In genomic region chr1:167708761-167709160, GRCm38 (mm10) we compare ENCODE assay signal across 20 mouse cellular contexts. TPM values are rescaled to one million over a fixed set of nuclear protein-coding genes. Genes with fewer than 3 reads are reported as not detected.
"Had no signal": no experiment of that assay in that cellular context is flagged by ENCODE, and none has a peak within 500 bp of the region (broad histone marks: within the 10 kb centered on the region; RNA-seq: fewer than 3 reads in every experiment).

No protein-coding gene starts in this region.

- H3K4me2 ChIP-seq: lung, embryonic 14.5 days; midbrain, embryonic 11.5 days; midbrain, embryonic 13.5 days; midbrain, embryonic 15.5 days; neural tube, embryonic 12.5 days; stomach, embryonic 15.5 days had no signal

- H3K36me3 ChIP-seq: midbrain, embryonic 13.5 days; midbrain, embryonic 15.5 days; neural tube, embryonic 12.5 days; stomach, embryonic 15.5 days had no signal

- H3K4me3 ChIP-seq: megakaryocyte, embryonic 14.5 days; midbrain, embryonic 13.5 days; midbrain, embryonic 15.5 days; neural tube, embryonic 12.5 days; stomach, embryonic 15.5 days had no signal

- DNase-seq: lung, adult 18-20 months; lung, embryonic 14.5 days; lung, postnatal 10 days; lung, postnatal 36 days; right cerebral cortex, postnatal 14 days; thymus, adult 18-20 months; thymus, postnatal 14 days; thymus, postnatal 4 days had no signal

- H3K9me3 ChIP-seq: megakaryocyte, embryonic 14.5 days; midbrain, embryonic 13.5 days; midbrain, embryonic 15.5 days; neural tube, embryonic 12.5 days; stomach, embryonic 15.5 days had no signal

- H3K4me1 ChIP-seq: megakaryocyte, embryonic 14.5 days; midbrain, embryonic 13.5 days; midbrain, embryonic 15.5 days; neural tube, embryonic 12.5 days; stomach, embryonic 15.5 days had no signal

- ATAC-seq: midbrain, embryonic 13.5 days; midbrain, embryonic 15.5 days had no signal

- H3K27me3 ChIP-seq: neural tube, embryonic 12.5 days; stomach, embryonic 15.5 days had no signal

- H3K27ac ChIP-seq: macrophage; midbrain, embryonic 13.5 days; midbrain, embryonic 15.5 days; neural tube, embryonic 12.5 days; stomach, embryonic 15.5 days had no signal

- H3K9ac ChIP-seq: lung, embryonic 14.5 days; midbrain, embryonic 13.5 days; midbrain, embryonic 15.5 days; neural tube, embryonic 12.5 days; stomach, embryonic 15.5 days had no signal

RNA-seq across cellular contexts. Expression of gene Lmx1a, which starts 19.7 kb away (rescaled TPM):
- total RNA-seq: megakaryocyte progenitor cell, adult 5-6 weeks; monocyte, adult 5-6 weeks; neutrophil, adult 5-6 weeks had no signal
- polyA plus RNA-seq: lung, embryonic 14.5 days; lung, embryonic 16.5 days; macrophage; spleen, adult 2 months had no signal
